In genomic region chr11:106789649-106790048, GRCm38 (mm10) we compare ENCODE assay signal across 8 mouse cellular contexts. TPM values are rescaled to one million over a fixed set of nuclear protein-coding genes. Genes with fewer than 3 reads are reported as not detected.
DNase-seq lines count a peak whose midpoint lies in the region; ATAC-seq lines count a peak whose summit lies in the region.

No protein-coding gene starts in this region.

- peak overlapping the region; percentile 100 for H3K27ac ChIP-seq in intestine, embryonic 16.5 days (ENCODE audit: low read length)
- H3K27ac ChIP-seq in neural tube, embryonic 14.5 days (ENCODE audit: low read depth, low read length): peak overlapping the region; percentile 99

- H3K27me3 ChIP-seq in megakaryocyte, embryonic 14.5 days (replicated peaks): no peaks in the 10 kb centered on the region
- H3K27me3 ChIP-seq in intestine, embryonic 16.5 days (replicated peaks; ENCODE audit: control insufficient read depth, insufficient read depth, low read length): no peaks in the 10 kb centered on the region
- no peaks in the 10 kb centered on the region for H3K27me3 ChIP-seq in neural tube, embryonic 14.5 days (ENCODE audit: control insufficient read depth, insufficient read depth, low read length)

- 1% methylated on average over 6 of the region's 6 CpGs for WGBS in intestine, embryonic 16.5 days
- under 1% methylated on average over 6 of the region's 6 CpGs for WGBS in neural tube, embryonic 14.5 days

- no peaks in the 10 kb centered on the region for H3K9me3 ChIP-seq in megakaryocyte, embryonic 14.5 days
- H3K9me3 ChIP-seq in intestine, embryonic 16.5 days (ENCODE audit: control insufficient read depth, low read length): no peaks in the 10 kb centered on the region
- no peaks in the 10 kb centered on the region for H3K9me3 ChIP-seq in neural tube, embryonic 14.5 days (ENCODE audit: control insufficient read depth, low read length)

- ATAC-seq in megakaryocyte, adult 5-6 weeks (ENCODE audit: poor library complexity, severe bottlenecking): no peak
- no peak for ATAC-seq in intestine, embryonic 16.5 days
- no peak for ATAC-seq in neural tube, embryonic 14.5 days (ENCODE audit: low read depth)

- H3K36me3 ChIP-seq in megakaryocyte, embryonic 14.5 days (replicated peaks; ENCODE audit: low read length): peaks cover 64% of the 10 kb centered on the region
- peaks cover 5% of the 10 kb centered on the region; the same call in 1 of the 2 replicates for H3K36me3 ChIP-seq in intestine, embryonic 16.5 days (ENCODE audit: control insufficient read depth, insufficient read depth, low read length)
- peaks cover 22% of the 10 kb centered on the region for H3K36me3 ChIP-seq in neural tube, embryonic 14.5 days (ENCODE audit: control insufficient read depth, insufficient read depth, low read length)

- H3K4me2 ChIP-seq in intestine, embryonic 16.5 days (ENCODE audit: low read depth, low read length): peak overlapping the region; percentile 85
- H3K4me2 ChIP-seq in neural tube, embryonic 14.5 days (ENCODE audit: low read depth, low read length): peak overlapping the region; percentile 52

- peak overlapping the region; percentile 95 for H3K4me3 ChIP-seq in megakaryocyte, embryonic 14.5 days (replicated peaks)
- peak overlapping the region; percentile 75 for H3K4me3 ChIP-seq in intestine, embryonic 16.5 days (ENCODE audit: low read length)
- peak overlapping the region; percentile 72 for H3K4me3 ChIP-seq in neural tube, embryonic 14.5 days (ENCODE audit: low read depth, low read length)

- peak; percentile 26 to 70 for DNase-seq in adrenal gland, adult (ENCODE audit: inconsistent age in 2 of 2, low spot score in 1 of 2)
- DNase-seq in adrenal gland, adult 8-10 months: no peak
- DNase-seq in gastrocnemius, adult 18-20 months (ENCODE audit: low spot score): no peak
- DNase-seq in gastrocnemius, postnatal 25 days: no peak

- peak overlapping the region; percentile 98 for H3K9ac ChIP-seq in intestine, embryonic 16.5 days (ENCODE audit: low read depth, low read length)
- peak overlapping the region; percentile 98 for H3K9ac ChIP-seq in neural tube, embryonic 14.5 days (replicated peaks; ENCODE audit: low read depth, low read length)

- H3K4me1 ChIP-seq in megakaryocyte, embryonic 14.5 days: peaks cover 42% of the 10 kb centered on the region
- peaks cover 6% of the 10 kb centered on the region; the same call in 1 of the 2 replicates for H3K4me1 ChIP-seq in intestine, embryonic 16.5 days (ENCODE audit: control insufficient read depth, insufficient read depth, low read length)
- H3K4me1 ChIP-seq in neural tube, embryonic 14.5 days (ENCODE audit: control insufficient read depth, insufficient read depth, low read length): peaks cover 20% of the 10 kb centered on the region

RNA-seq across cellular contexts. Expression of gene Cep95, which starts 0.6 kb away (rescaled TPM):
- total RNA-seq in adrenal gland, adult 8-10 months (2022): 10 to 100 TPM in 2 of 4 experiments, 1 to 10 TPM in 2; 8.5 to 14.8 (median 11.4) TPM
- polyA plus RNA-seq in megakaryocyte, embryonic 14.5 days (2012; ENCODE audit: insufficient read depth, low replicate concordance): 2.0 TPM in 1 of 2 replicates, not detected in the other
- total RNA-seq in megakaryocyte, adult 5-6 weeks (2015): 15.8 and 16.5 TPM in 2 replicates
- 12.2 and 18.6 TPM in 2 replicates for total RNA-seq in megakaryocyte, adult 5-6 weeks (2017)
- 15.4 and 16.3 TPM in 2 replicates for polyA plus RNA-seq in intestine, embryonic 16.5 days (2015; fragmentation: Nextera tagmentation; extraction: Ambion mirVana)
- 15.1 and 18.9 TPM in 2 replicates for polyA plus RNA-seq in neural tube, embryonic 14.5 days (2014; fragmentation: Nextera tagmentation; extraction: Ambion mirVana)
- total RNA-seq in gastrocnemius, adult 18-20 months (2021): 1 to 10 TPM; 2.7 to 4.7 TPM
- total RNA-seq in gastrocnemius, postnatal 25 days (2021): 1 to 10 TPM; 4.1 to 4.8 TPM

RNA-seq across cellular contexts. Expression of gene Ddx5, which starts 0.7 kb away (rescaled TPM):
- 1,000 to 10,000 TPM in 1 of 4 experiments, 100 to 1,000 TPM in 3; 854 to 1,069 (median 919) TPM for total RNA-seq in adrenal gland, adult 8-10 months (2022)
- polyA plus RNA-seq in megakaryocyte, embryonic 14.5 days (2012; ENCODE audit: insufficient read depth, low replicate concordance): 1,300 and 3,413 TPM in 2 replicates
- 755 and 789 TPM in 2 replicates for total RNA-seq in megakaryocyte, adult 5-6 weeks (2015)
- total RNA-seq in megakaryocyte, adult 5-6 weeks (2017): 996 and 1,155 TPM in 2 replicates
- polyA plus RNA-seq in intestine, embryonic 16.5 days (2015; fragmentation: Nextera tagmentation; extraction: Ambion mirVana): 227 and 230 TPM in 2 replicates
- polyA plus RNA-seq in neural tube, embryonic 14.5 days (2014; fragmentation: Nextera tagmentation; extraction: Ambion mirVana): 447 and 486 TPM in 2 replicates
- total RNA-seq in gastrocnemius, adult 18-20 months (2021): 100 to 1,000 TPM; 250 to 296 TPM
- 100 to 1,000 TPM; 183 to 197 TPM for total RNA-seq in gastrocnemius, postnatal 25 days (2021)

RNA-seq across cellular contexts. Expression of gene Polg2, which starts 10.3 kb away (rescaled TPM):
- total RNA-seq in adrenal gland, adult 8-10 months (2022): 10 to 100 TPM in 1 of 4 experiments, 1 to 10 TPM in 3; 5.5 to 14.4 (median 7.9) TPM
- polyA plus RNA-seq in megakaryocyte, embryonic 14.5 days (2012; ENCODE audit: insufficient read depth, low replicate concordance): 0.62 TPM in 1 of 2 replicates, not detected in the other
- total RNA-seq in megakaryocyte, adult 5-6 weeks (2015): 11.6 and 13.3 TPM in 2 replicates
- 7.8 and 11.1 TPM in 2 replicates for total RNA-seq in megakaryocyte, adult 5-6 weeks (2017)
- polyA plus RNA-seq in intestine, embryonic 16.5 days (2015; fragmentation: Nextera tagmentation; extraction: Ambion mirVana): 12.6 and 13.7 TPM in 2 replicates
- polyA plus RNA-seq in neural tube, embryonic 14.5 days (2014; fragmentation: Nextera tagmentation; extraction: Ambion mirVana): 10.3 and 10.4 TPM in 2 replicates
- total RNA-seq in gastrocnemius, adult 18-20 months (2021): 1 to 10 TPM; 2.4 TPM
- 1 to 10 TPM; 2.8 to 3.3 TPM for total RNA-seq in gastrocnemius, postnatal 25 days (2021)

RNA-seq across cellular contexts. Expression of gene Milr1, which starts 38.6 kb away (rescaled TPM):
- 1 to 10 TPM; 1.6 to 4.6 (median 2.2) TPM for total RNA-seq in adrenal gland, adult 8-10 months (2022)
- 1.2 TPM in 1 of 2 replicates, not detected in the other for polyA plus RNA-seq in megakaryocyte, embryonic 14.5 days (2012; ENCODE audit: insufficient read depth, low replicate concordance)
- total RNA-seq in megakaryocyte, adult 5-6 weeks (2015): 195 and 212 TPM in 2 replicates
- total RNA-seq in megakaryocyte, adult 5-6 weeks (2017): 204 and 237 TPM in 2 replicates
- polyA plus RNA-seq in intestine, embryonic 16.5 days (2015; fragmentation: Nextera tagmentation; extraction: Ambion mirVana): 1.6 and 1.7 TPM in 2 replicates
- polyA plus RNA-seq in neural tube, embryonic 14.5 days (2014; fragmentation: Nextera tagmentation; extraction: Ambion mirVana): 0.51 and 1.4 TPM in 2 replicates
- total RNA-seq in gastrocnemius, adult 18-20 months (2021): under 1 TPM in 1 of 2 experiments, not detected in 1; 0.34 TPM
- not detected for total RNA-seq in gastrocnemius, postnatal 25 days (2021)

RNA-seq across cellular contexts. Expression of gene Pecam1, which starts 39.2 kb away (rescaled TPM):
- 10 to 100 TPM; 59.0 to 91.0 (median 69.9) TPM for total RNA-seq in adrenal gland, adult 8-10 months (2022)
- polyA plus RNA-seq in megakaryocyte, embryonic 14.5 days (2012; ENCODE audit: insufficient read depth, low replicate concordance): 1.3 and 13.6 TPM in 2 replicates
- total RNA-seq in megakaryocyte, adult 5-6 weeks (2015): 25.0 and 26.2 TPM in 2 replicates
- total RNA-seq in megakaryocyte, adult 5-6 weeks (2017): 22.6 and 24.4 TPM in 2 replicates
- 48.2 and 48.6 TPM in 2 replicates for polyA plus RNA-seq in intestine, embryonic 16.5 days (2015; fragmentation: Nextera tagmentation; extraction: Ambion mirVana)
- 9.4 and 16.9 TPM in 2 replicates for polyA plus RNA-seq in neural tube, embryonic 14.5 days (2014; fragmentation: Nextera tagmentation; extraction: Ambion mirVana)
- total RNA-seq in gastrocnemius, adult 18-20 months (2021): 10 to 100 TPM; 27.3 to 35.3 TPM
- 10 to 100 TPM; 32.2 to 50.6 TPM for total RNA-seq in gastrocnemius, postnatal 25 days (2021)

Comparison
In these comparisons a context has a peak if more than half of its experiments do, and no peak if none do; other contexts are left out.
1. DNase-seq: peak in adrenal gland, adult (2 of 2); none in adrenal gland, adult 8-10 months (single experiment), gastrocnemius, adult 18-20 months (single experiment) and gastrocnemius, postnatal 25 days (single experiment).
2. Peak in every context shown above with its lines, with median percentiles within 50 percentile points of each other: H3K4me3 ChIP-seq.